Mouse (Mus musculus) mouse trophoblast stem cell (cell line): Measurements from ENCODE around the gene Tppp3.

Experiments used
- in situ Hi-C, 2 experiments: fragments of 300-500 bp; cut with MseI, MboI; formaldehyde crosslinking; loops; 2 replicates in 1 of 2; 3 replicates in 1 of 2; pipeline ENCODE4 v1.15.1; 2025

Tppp3 gene

DNA sequence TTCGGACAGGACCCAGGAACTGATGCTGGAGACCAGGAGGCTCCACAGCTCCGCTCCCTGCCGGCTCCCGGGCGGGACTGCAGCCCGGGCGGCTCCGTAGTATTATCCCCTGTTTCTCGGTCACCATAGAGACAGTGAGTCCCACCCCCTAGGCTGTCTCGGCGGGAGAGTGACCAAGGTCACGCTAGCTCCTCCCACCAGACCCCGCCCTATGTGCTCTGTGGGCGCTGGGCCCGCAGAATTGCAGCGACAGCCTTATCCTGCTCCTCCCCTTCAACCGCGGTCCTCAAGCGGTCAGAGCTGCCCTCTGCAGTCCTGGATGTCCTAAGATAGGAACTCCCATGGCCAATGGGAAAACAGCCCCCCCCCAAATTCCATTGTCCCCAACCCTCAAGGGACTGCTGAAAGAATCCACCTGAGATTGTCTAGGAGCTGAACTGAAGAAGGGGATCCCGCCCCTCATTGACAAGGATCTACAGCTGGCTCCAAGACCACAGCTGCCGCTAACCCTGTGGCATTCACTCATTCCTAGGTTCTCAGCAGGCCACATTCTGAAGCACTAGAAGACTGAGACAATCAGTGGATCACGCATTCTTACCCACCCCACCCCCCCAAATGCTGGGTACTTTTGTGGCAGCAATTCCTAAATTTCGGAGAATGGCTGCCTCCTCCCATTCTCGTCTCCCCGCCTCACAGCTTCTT, at the start of gene Tppp3:
Tppp3 (minus strand) TSS at position 213 of the 702 bp plus-strand sequence.
- in situ Hi-C loops = no loop called here

DNA sequence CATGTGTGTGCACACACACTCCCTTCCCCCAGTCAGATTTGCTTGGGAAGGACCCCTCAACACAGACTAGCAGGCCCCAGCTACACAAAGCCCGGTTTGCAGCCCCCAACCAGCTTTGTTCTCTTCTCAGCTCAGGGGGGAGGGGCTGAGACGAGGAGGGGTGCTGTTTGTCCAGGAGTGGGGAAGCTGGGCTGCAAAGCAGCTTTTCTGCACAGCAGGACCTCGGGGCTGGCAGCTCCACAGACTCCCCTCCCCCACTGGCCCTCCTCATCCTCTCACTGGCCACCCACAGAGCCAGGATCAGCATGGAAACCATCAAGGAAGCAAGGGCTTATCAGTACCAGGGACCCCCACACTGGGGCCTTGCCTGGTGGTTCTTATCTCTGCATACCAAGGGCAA, 49.7 kb upstream of the Tppp3 start:
- in situ Hi-C loops = no loop called here

DNA sequence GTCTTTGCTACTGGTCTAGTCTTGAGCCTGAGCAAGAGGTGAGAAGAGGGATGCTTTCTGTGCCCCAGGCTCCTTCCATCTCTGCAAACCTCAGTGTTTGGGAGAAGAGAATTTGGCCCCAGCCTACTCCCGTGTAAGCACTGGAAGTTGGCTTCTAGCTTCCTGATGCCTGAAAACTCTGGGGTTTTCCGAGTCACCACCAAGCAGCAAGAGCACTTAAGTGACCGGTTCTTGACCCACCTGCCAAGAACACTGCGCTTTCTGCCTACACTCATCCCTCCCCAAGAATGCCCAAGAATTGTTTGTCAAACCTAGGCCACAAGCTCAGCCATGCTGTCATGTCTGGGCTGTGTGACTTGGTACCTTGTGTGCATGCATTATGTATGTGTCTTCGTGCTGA, 49.2 kb upstream of the Tppp3 start:
- in situ Hi-C loops = no loop called here

GRCm38 (mm10) chr8:105519591-105519990, 48.3 kb upstream of the Tppp3 start:
- in situ Hi-C loops = no loop called here

DNA sequence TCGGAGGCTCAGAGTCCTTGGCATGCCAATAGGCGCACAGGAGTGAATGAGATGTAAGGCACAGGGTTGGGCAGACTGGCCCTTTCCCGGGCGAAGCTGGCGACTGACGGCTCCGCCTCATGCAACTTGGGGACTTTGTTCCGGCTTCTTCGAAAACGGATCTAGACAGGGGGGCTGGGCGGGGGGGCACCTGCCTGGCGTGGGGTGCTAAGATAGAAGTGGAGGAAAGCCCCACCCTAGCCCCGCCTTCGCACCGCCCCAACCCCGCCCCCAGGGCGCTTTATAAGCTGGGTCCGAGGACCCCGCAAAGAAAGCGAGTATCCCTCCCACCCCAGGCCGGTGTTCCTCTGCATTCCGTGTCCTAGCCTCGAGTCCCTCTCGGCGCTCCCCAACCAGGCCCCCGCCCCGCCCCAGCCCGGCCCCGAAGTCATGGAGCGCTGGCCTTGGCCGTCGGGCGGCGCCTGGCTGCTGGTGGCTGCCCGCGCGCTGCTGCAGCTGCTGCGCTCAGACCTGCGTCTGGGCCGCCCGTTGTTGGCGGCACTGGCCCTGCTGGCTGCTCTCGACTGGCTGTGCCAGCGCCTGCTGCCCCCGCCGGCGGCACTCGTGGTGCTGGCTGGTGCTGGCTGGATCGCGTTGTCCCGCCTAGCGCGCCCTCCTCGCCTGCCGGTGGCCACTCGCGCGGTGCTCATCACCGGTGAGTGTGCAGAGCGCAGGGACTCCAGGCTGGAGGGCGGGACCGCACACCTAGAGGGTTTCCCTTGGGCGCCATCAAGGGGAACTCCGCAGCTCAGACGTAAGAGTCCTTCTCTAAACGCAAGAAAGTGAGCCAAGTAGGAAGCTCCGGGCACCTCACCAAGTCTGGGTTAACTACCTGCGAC, 47.3 kb upstream of the Tppp3 start, which contains the start of gene Hsd11b2:
Hsd11b2 (plus strand) TSS at position 320 of the 878 bp plus-strand sequence.
- in situ Hi-C loops = no loop called here

- in situ Hi-C loops = no loop called here
Observed at GRCm38 (mm10) chr8:105517346-105517745, 46.0 kb upstream of the Tppp3 start.

- in situ Hi-C loops = no loop called here
Observed at GRCm38 (mm10) chr8:105516018-105516645, 44.8 kb upstream of the Tppp3 start.

DNA sequence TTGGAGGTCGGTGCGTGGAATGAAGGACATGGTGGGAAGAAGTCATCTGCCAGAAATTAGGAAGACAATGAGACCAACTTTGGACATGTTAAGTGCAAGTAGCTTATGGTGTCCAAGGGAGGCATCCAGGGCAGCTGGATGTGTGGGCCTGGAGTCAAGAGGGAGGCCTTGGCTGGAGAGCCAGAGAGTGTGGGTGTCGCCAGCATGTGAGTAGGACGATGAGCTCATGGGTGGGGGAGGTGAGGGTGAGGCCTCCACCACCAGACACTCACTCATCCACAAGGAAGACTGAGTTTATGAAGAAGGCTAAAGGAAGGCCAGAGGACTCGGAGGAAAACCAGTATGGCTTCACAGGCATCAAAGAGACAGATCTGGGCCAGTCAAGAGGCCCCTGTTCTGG, 43.3 kb upstream of the Tppp3 start:
- in situ Hi-C loops = no loop called here

- in situ Hi-C loops = no loop called here
Observed at GRCm38 (mm10) chr8:105514194-105514593, 42.9 kb upstream of the Tppp3 start.

GRCm38 (mm10) chr8:105509997-105510735, 38.8 kb upstream of the Tppp3 start:
- in situ Hi-C loops = no loop called here

GRCm38 (mm10) chr8:105508758-105509157, 37.4 kb upstream of the Tppp3 start:
- in situ Hi-C loops = no loop called here

- in situ Hi-C loops = no loop called here
Observed at GRCm38 (mm10) chr8:105506977-105507376, 35.7 kb upstream of the Tppp3 start.

GRCm38 (mm10) chr8:105504617-105505016, 33.3 kb upstream of the Tppp3 start:
- in situ Hi-C loops = no loop called here

GRCm38 (mm10) chr8:105499787-105500186, 28.5 kb upstream of the Tppp3 start:
- in situ Hi-C loops = no loop called here

- in situ Hi-C loops = no loop called here
Observed at GRCm38 (mm10) chr8:105496439-105497180, 25.3 kb upstream of the Tppp3 start, which contains the start of gene Zdhhc1. TSS of gene Zdhhc1 (minus strand) at chr8:105496902.

- in situ Hi-C loops = no loop called here
Observed at GRCm38 (mm10) chr8:105495350-105496302, 24.3 kb upstream of the Tppp3 start.

GRCm38 (mm10) chr8:105494566-105494965, 23.2 kb upstream of the Tppp3 start:
- in situ Hi-C loops = no loop called here

DNA sequence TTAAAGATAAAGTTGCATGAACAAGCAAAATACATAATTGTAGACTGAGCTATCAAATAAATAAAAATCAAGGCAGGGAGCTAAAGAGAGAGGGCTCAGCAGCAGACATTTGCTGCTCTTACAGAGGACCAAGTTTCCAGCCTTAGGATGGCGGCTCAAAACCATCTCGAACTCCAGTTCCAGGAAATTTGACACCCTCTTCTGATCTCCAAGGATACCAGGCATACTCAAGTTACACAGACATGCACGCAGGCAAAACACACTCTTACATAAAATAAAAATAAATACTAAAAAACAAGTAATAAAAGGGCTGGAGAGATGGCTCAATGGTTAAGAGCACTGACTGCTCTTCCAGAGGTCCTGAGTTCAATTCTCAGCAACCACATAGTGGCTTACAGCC, 22.2 kb upstream of the Tppp3 start:
- in situ Hi-C loops = no loop called here

GRCm38 (mm10) chr8:105489281-105489680, 18.0 kb upstream of the Tppp3 start:
- in situ Hi-C loops = no loop called here

DNA sequence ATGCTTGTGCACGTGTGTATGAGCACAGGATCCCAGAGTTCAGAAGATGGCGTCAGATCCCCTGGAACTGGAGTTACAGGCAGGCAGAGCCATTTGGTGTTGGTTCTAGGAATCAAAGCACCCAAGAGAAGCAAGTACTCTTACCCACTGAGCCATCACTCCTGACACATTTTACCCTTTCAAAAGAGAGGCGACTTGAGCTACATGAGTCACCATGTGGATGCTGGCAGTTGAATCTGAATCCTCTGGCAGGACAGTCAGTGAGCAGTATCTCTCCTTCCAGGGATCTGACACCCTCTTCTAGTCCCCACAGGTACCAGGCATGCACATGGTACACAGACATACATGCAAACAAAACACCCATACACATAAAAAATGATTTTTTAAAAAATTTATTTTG, 16.8 kb upstream of the Tppp3 start:
- in situ Hi-C loops = no loop called here
